In the genomic region with DNA sequence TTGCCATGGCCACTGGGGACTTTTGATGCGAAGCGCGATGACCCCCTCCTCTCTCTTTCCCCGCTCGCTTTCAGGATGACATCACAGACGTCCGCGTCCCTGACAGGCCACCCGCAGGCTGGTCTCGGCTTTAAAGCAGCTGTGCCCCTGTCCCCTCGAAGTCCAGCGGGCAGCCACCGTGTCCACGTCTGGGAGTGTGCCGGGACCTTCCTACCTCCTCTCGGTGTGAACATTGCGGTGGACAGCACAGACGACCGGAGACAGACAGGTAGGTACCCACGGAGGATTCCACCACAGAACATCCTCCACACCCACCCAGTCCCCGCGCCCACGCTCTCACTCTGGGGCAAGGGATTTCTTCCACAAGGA, we compare ENCODE assay signal across 8 mouse cellular contexts. TPM values are rescaled to one million over a fixed set of nuclear protein-coding genes. Genes with fewer than 3 reads are reported as not detected.
DNase-seq lines count a peak whose midpoint lies in the region; ATAC-seq lines count a peak whose summit lies in the region.

No protein-coding gene starts in this region.

- no peaks in the 10 kb centered on the region for H3K4me1 ChIP-seq in heart, embryonic 16.5 days (ENCODE audit: control insufficient read depth, insufficient read depth, low read length)
- H3K4me1 ChIP-seq in forebrain, embryonic 12.5 days: peaks cover 58% of the 10 kb centered on the region

- ATAC-seq in heart, embryonic 16.5 days (replicated peaks; ENCODE audit: extremely low read depth, insufficient read depth, low FRiP score): no peak
- ATAC-seq in forebrain, embryonic 12.5 days (ENCODE audit: low FRiP score): peak; percentile 70

- H3K27ac ChIP-seq in heart, embryonic 16.5 days (ENCODE audit: low read length): no peak overlapping the region
- peak overlapping the region; percentile 84 for H3K27ac ChIP-seq in forebrain, embryonic 12.5 days

- H3K9me3 ChIP-seq in heart, embryonic 16.5 days (replicated peaks; ENCODE audit: control insufficient read depth, low read length): no peaks in the 10 kb centered on the region
- H3K9me3 ChIP-seq in forebrain, embryonic 12.5 days: no peaks in the 10 kb centered on the region

- no peaks in the 10 kb centered on the region for H3K36me3 ChIP-seq in heart, embryonic 16.5 days (ENCODE audit: control insufficient read depth, insufficient read depth)
- no peaks in the 10 kb centered on the region for H3K36me3 ChIP-seq in forebrain, embryonic 12.5 days (replicated peaks)

- no peak for DNase-seq in heart, adult 18-20 months
- peak; percentile 53 for DNase-seq in adrenal gland, postnatal 14 days
- DNase-seq in left cerebral cortex, postnatal 36 days (ENCODE audit: low spot score in 2 of 2): peak; percentile 43 to 45
- peak; percentile 60 to 67 for DNase-seq in right cerebral cortex, adult 2 months (ENCODE audit: low spot score in 2 of 2)
- no peak for DNase-seq in adipocyte (ENCODE audit: low spot score)
- no peak for DNase-seq in thymus, postnatal 0 days (ENCODE audit: low spot score)

- peaks cover 67% of the 10 kb centered on the region for H3K27me3 ChIP-seq in heart, embryonic 16.5 days (ENCODE audit: control insufficient read depth, insufficient read depth, low read length)
- no peaks in the 10 kb centered on the region for H3K27me3 ChIP-seq in forebrain, embryonic 12.5 days

- H3K9ac ChIP-seq in heart, embryonic 16.5 days (ENCODE audit: low read length): no peak overlapping the region
- peak overlapping the region; percentile 68 for H3K9ac ChIP-seq in forebrain, embryonic 12.5 days

- intact Hi-C loops in left cerebral cortex, postnatal 36 days (cut with DNase I): loop anchor here (5.0 kb wide), 1 partner anchor 35 kb away; the partner anchor contains the start of gene Det1

- 1% methylated on average over 23 of the region's 23 CpGs for WGBS in heart, embryonic 16.5 days
- WGBS in forebrain, embryonic 12.5 days: 1% methylated on average over 22 of the region's 23 CpGs

- no peak overlapping the region; the same call in 1 of the 2 replicates for H3K4me3 ChIP-seq in heart, embryonic 16.5 days (ENCODE audit: low read length)
- peak overlapping the region; percentile 58 for H3K4me3 ChIP-seq in forebrain, embryonic 12.5 days (replicated peaks)

- peak overlapping the region; percentile 41 for H3K4me2 ChIP-seq in heart, embryonic 16.5 days (ENCODE audit: low read depth, low read length)
- H3K4me2 ChIP-seq in forebrain, embryonic 12.5 days: peak overlapping the region; percentile 87

RNA-seq across cellular contexts. Expression of gene Aen, which starts 13.2 kb away (rescaled TPM):
- polyA plus RNA-seq in heart, embryonic 16.5 days (2015; fragmentation: Nextera tagmentation; extraction: Ambion mirVana): 31.4 and 34.8 TPM in 2 replicates
- total RNA-seq in heart, adult 18-20 months (2021): 10 to 100 TPM; 35.8 to 37.0 TPM
- 31.8 and 35.3 TPM in 2 replicates for total RNA-seq in adrenal gland, postnatal 14 days (2021)
- 55.2 and 57.4 TPM in 2 replicates for polyA plus RNA-seq in forebrain, embryonic 12.5 days (2016; fragmentation: Nextera tagmentation; extraction: Ambion mirVana)
- 10 to 100 TPM; 20.2 to 24.0 TPM for total RNA-seq in left cerebral cortex, postnatal 36 days (2021)
- polyA plus RNA-seq in thymus, postnatal 0 days (2015; fragmentation: Nextera tagmentation; extraction: Ambion mirVana): 45.4 and 45.7 TPM in 2 replicates

RNA-seq across cellular contexts. Expression of gene Isg20, which starts 30.8 kb away (rescaled TPM):
- polyA plus RNA-seq in heart, embryonic 16.5 days (2015; fragmentation: Nextera tagmentation; extraction: Ambion mirVana): 15.4 and 22.5 TPM in 2 replicates
- 1 to 10 TPM; 6.3 to 7.0 TPM for total RNA-seq in heart, adult 18-20 months (2021)
- total RNA-seq in adrenal gland, postnatal 14 days (2021): 16.9 and 19.6 TPM in 2 replicates
- 0.29 TPM in 1 of 2 replicates, not detected in the other for polyA plus RNA-seq in forebrain, embryonic 12.5 days (2016; fragmentation: Nextera tagmentation; extraction: Ambion mirVana)
- 1 to 10 TPM; 1.2 TPM for total RNA-seq in left cerebral cortex, postnatal 36 days (2021)
- 136 and 152 TPM in 2 replicates for polyA plus RNA-seq in thymus, postnatal 0 days (2015; fragmentation: Nextera tagmentation; extraction: Ambion mirVana)

RNA-seq across cellular contexts. Expression of gene Det1, which starts 35.4 kb away (rescaled TPM):
- 13.5 and 14.2 TPM in 2 replicates for polyA plus RNA-seq in heart, embryonic 16.5 days (2015; fragmentation: Nextera tagmentation; extraction: Ambion mirVana)
- 10 to 100 TPM; 13.9 to 16.5 TPM for total RNA-seq in heart, adult 18-20 months (2021)
- 11.4 and 14.5 TPM in 2 replicates for total RNA-seq in adrenal gland, postnatal 14 days (2021)
- 22.2 and 23.3 TPM in 2 replicates for polyA plus RNA-seq in forebrain, embryonic 12.5 days (2016; fragmentation: Nextera tagmentation; extraction: Ambion mirVana)
- total RNA-seq in left cerebral cortex, postnatal 36 days (2021): 1 to 10 TPM; 6.0 to 6.4 TPM
- polyA plus RNA-seq in thymus, postnatal 0 days (2015; fragmentation: Nextera tagmentation; extraction: Ambion mirVana): 21.4 and 22.5 TPM in 2 replicates

Comparison
In these comparisons a context has a peak if more than half of its experiments do, and no peak if none do; other contexts are left out.
1. DNase-seq: peak in adrenal gland, postnatal 14 days (single experiment), left cerebral cortex, postnatal 36 days (2 of 2) and right cerebral cortex, adult 2 months (2 of 2); none in heart, adult 18-20 months (0 of 2), adipocyte (single experiment) and thymus, postnatal 0 days (single experiment).